Mouse (Mus musculus): Measurements from ENCODE around the gene Abhd5. TPM values are rescaled to one million over a fixed set of nuclear protein-coding genes. Genes with fewer than 3 reads are reported as not detected.
A peak's percentile ranks its signal among the peaks of the same experiment; 100 is the strongest.

The Abhd5 gene
- total RNA-seq, 2 experiments from 2014 or later = 15.4 to 18.2 TPM

- peak in 1 of 2 experiments; percentile 35 for DNase-seq (ENCODE audit: low spot score in 2 of 2)
Observed at GRCm38 (mm10) chr9:122410437-122411175, 59.2 kb downstream of the Abhd5 start.

GRCm38 (mm10) chr9:122414648-122415047 lies 63.2 kb downstream of the Abhd5 start:
- no peak for DNase-seq (ENCODE audit: low spot score in 2 of 2)

- DNase-seq (ENCODE audit: low spot score in 2 of 2) = no peak
Observed at GRCm38 (mm10) chr9:122415056-122415775, 63.8 kb downstream of the Abhd5 start.

GRCm38 (mm10) chr9:122416617-122417016 lies 65.2 kb downstream of the Abhd5 start:
- DNase-seq (ENCODE audit: low spot score in 2 of 2) = no peak

- no peak for DNase-seq (ENCODE audit: low spot score in 2 of 2)
Observed at GRCm38 (mm10) chr9:122420195-122420756, 68.9 kb downstream of the Abhd5 start.

- DNase-seq (ENCODE audit: low spot score in 2 of 2) = peak; percentile 83 to 86
Observed at GRCm38 (mm10) chr9:122420772-122421764, 69.7 kb downstream of the Abhd5 start.

- DNase-seq (ENCODE audit: low spot score in 2 of 2) = peak; percentile 48 to 54
Observed at GRCm38 (mm10) chr9:122421911-122422310, 70.5 kb downstream of the Abhd5 start.

GRCm38 (mm10) chr9:122422706-122423105 lies 71.3 kb downstream of the Abhd5 start:
- peak; percentile 48 to 64 for DNase-seq (ENCODE audit: low spot score in 2 of 2)

GRCm38 (mm10) chr9:122423146-122423545 lies 71.7 kb downstream of the Abhd5 start:
- DNase-seq (ENCODE audit: low spot score in 2 of 2) = peak in 1 of 2 experiments; percentile 37

GRCm38 (mm10) chr9:122424941-122425608 lies 73.7 kb downstream of the Abhd5 start:
- peak in 1 of 2 experiments; percentile 18 for DNase-seq (ENCODE audit: low spot score in 2 of 2)

- DNase-seq (ENCODE audit: low spot score in 2 of 2) = no peak
Observed at GRCm38 (mm10) chr9:122429058-122429649, 77.7 kb downstream of the Abhd5 start.

GRCm38 (mm10) chr9:122429685-122430084 lies 78.3 kb downstream of the Abhd5 start:
- DNase-seq (ENCODE audit: low spot score in 2 of 2) = no peak

Other genes starting within 250 kb of the Abhd5 start
- gene Snrk, start 234.3 kb upstream of the Abhd5 start, total RNA-seq (2021) = 100 to 1,000 TPM; 120 to 122 TPM
- 10 to 100 TPM; 29.7 to 30.9 TPM for gene Ano10, start 57.2 kb upstream of the Abhd5 start, total RNA-seq (2021)